Mouse (Mus musculus) lung, embryonic 14.5 days (tissue): ENCODE results near the gene Med27. TPM values are rescaled to one million over a fixed set of nuclear protein-coding genes. Genes with fewer than 3 reads are reported as not detected.

ENCODE experiments used
- ATAC-seq: fragments of 200-750 bp; cut with Nextera tagmentation; 2 replicates; pipeline ENCODE4 v1.8.0; 2017; ENCODE audit warnings: mild to moderate bottlenecking, moderate TSS enrichment, moderate library complexity; ENCODE audit not compliant: insufficient read depth
- DNase-seq: peaks from one replicate; pipeline ENCODE4 v3.0.0-alpha.2; 2015
- H3K27ac ChIP-seq: fragments of 300-500 bp; sonication (generic); 2 replicates; pipeline ENCODE4 v1.5.1; 2014; ENCODE audit warnings: low read depth, mild to moderate bottlenecking, moderate library complexity
- H3K27me3 ChIP-seq: fragments of 300-500 bp; sonication (generic); 2 replicates; pipeline ENCODE4 v1.6.1; 2014; ENCODE audit warnings: low read length, control low read depth; ENCODE audit not compliant: insufficient read depth
- H3K36me3 ChIP-seq: fragments of 300-500 bp; sonication (generic); 2 replicates; pipeline ENCODE4 v1.6.1; 2014; ENCODE audit warnings: control low read depth; ENCODE audit not compliant: insufficient read depth
- H3K4me1 ChIP-seq: fragments of 300-500 bp; sonication (generic); 2 replicates; pipeline ENCODE4 v1.6.1; 2014; ENCODE audit warnings: antibody characterized with exemption, control low read depth; ENCODE audit not compliant: insufficient read depth
- H3K4me2 ChIP-seq: fragments of 300-500 bp; sonication (generic); 2 replicates; pipeline ENCODE4 v1.6.1; 2014; ENCODE audit warnings: mild to moderate bottlenecking
- H3K4me3 ChIP-seq: fragments of 300-500 bp; sonication (generic); 2 replicates; pipeline ENCODE4 v1.5.1; 2014; ENCODE audit warnings: low read depth, low read length
- H3K9ac ChIP-seq: fragments of 300-500 bp; sonication (generic); 2 replicates; pipeline ENCODE4 v1.6.1; 2014
- H3K9me3 ChIP-seq: fragments of 300-500 bp; sonication (generic); 2 replicates; pipeline ENCODE4 v1.6.1; 2016; ENCODE audit warnings: low read depth, low read length, control low read depth
- CTCF ChIP-seq: IDR thresholded peaks from 2 replicates; pipeline ENCODE4 v1.5.1; 2016; ENCODE audit warnings: antibody characterized with exemption, low read depth
- WGBS: fragments of 180-500 bp; shearing (Covaris S2); extraction: QIAGEN DNeasy Blood & Tissue Kit; methylation state at CpG from one replicate; pipeline ENCODE4 v1.1.7; 2014; 5-methylcytosine and 5-hydroxymethylcytosine counted together
- polyA plus RNA-seq: library from polyadenylated mRNA; unstranded; fragments of >200 nt; fragmentation: Nextera tagmentation; extraction: Ambion mirVana; gene quantifications from 2 replicates; pipeline ENCODE4 v1.2.1, GENCODE M21; 2014

The Med27 gene
- polyA plus RNA-seq, 1 experiment from 2014 or later = 53.0 TPM

DNA sequence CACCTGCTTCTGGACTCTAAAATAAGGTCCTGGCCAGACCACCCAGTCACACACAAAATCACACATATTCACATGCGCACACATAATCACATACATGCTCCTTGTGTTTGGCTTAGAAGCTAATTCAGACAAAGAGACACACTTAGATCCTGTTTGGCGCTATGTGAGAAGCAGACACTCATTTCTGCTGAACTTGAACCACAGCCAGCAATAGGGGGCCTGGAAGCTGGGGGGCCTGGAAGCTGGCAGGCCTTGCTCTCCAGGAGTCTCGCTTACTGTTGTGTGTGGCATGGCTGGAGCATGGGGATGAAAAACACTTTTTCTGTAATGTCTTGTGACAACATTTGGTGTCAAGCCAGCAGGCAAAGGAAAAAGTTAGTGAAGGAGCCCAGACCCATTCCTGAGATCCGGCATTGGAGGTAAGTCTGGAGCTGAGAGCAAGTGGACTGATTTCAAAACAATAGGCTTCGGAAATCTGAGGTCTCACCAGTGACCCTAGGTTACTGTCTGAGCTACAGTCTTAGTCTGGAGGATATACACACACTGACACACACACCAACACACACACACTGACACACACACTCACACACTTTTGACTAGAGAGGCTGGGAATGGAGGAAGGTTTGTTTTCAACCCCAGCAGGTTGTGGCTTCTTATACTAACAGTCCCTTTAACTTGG, 189.1 kb downstream of the Med27 start:
- no peak overlapping the region for H3K27ac ChIP-seq
- H3K27me3 ChIP-seq = no peaks in the 10 kb centered on the region
- no peak for TF ChIP-seq CTCF
- H3K9ac ChIP-seq = no peak overlapping the region
- H3K36me3 ChIP-seq = no peaks in the 10 kb centered on the region
- no peak overlapping the region for H3K4me3 ChIP-seq
- no peaks in the 10 kb centered on the region for H3K9me3 ChIP-seq
- no peak overlapping the region for H3K4me2 ChIP-seq
- H3K4me1 ChIP-seq = no peaks in the 10 kb centered on the region
- DNase-seq = no peak
- WGBS = 66% methylated on average over 5 of the region's 5 CpGs
- ATAC-seq = no peak

GRCm38 (mm10) chr2:29536481-29536880, 189.9 kb downstream of the Med27 start:
- H3K27ac ChIP-seq = no peak overlapping the region
- H3K36me3 ChIP-seq = no peaks in the 10 kb centered on the region
- no peak overlapping the region for H3K9ac ChIP-seq
- H3K4me3 ChIP-seq = no peak overlapping the region
- ATAC-seq (no peak), DNase-seq (peak; percentile 23)
- no peaks in the 10 kb centered on the region for H3K27me3 ChIP-seq
- H3K4me1 ChIP-seq = no peaks in the 10 kb centered on the region
- TF ChIP-seq CTCF = no peak
- no peaks in the 10 kb centered on the region for H3K9me3 ChIP-seq
- 78% methylated on average over 9 of the region's 9 CpGs for WGBS
- H3K4me2 ChIP-seq = no peak overlapping the region

GRCm38 (mm10) chr2:29537334-29537733, 190.7 kb downstream of the Med27 start:
- Histone ChIP-seq H3K4me1 (no peaks in the 10 kb centered on the region), H3K4me2 (no peak overlapping the region), H3K36me3 (no peaks in the 10 kb centered on the region), H3K4me3 (no peak overlapping the region), H3K27ac (no peak overlapping the region), H3K9me3 (no peaks in the 10 kb centered on the region), H3K27me3 (no peaks in the 10 kb centered on the region), H3K9ac (no peak overlapping the region)
- ATAC-seq (no peak), DNase-seq (no peak)
- TF ChIP-seq CTCF = peak; percentile 44
- 78% methylated on average over 8 of the region's 8 CpGs for WGBS

DNA sequence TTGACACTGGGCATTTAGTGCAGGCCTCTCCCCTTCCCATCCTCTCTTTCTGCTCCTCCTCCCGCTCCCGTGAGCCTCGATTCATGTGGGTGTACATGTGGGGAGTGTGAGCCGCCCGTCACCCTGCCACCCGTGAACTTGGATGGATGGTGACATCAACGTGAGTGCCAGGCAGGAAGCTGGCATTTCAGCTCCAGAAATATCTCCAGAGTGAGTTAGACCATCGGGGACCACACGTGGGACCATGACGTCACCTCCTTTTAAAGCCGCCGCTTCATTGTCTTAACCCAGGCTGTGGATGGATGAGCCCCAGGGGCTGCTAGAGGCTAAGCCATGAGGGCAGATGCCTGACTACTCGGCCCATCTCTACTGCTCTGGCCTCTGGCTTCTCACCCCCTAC, 195.4 kb downstream of the Med27 start:
- no peaks in the 10 kb centered on the region; the same call in 1 of the 2 replicates for H3K4me1 ChIP-seq
- no peak for ATAC-seq
- no peak overlapping the region for H3K9ac ChIP-seq
- H3K27me3 ChIP-seq = no peaks in the 10 kb centered on the region
- no peaks in the 10 kb centered on the region for H3K36me3 ChIP-seq
- no peaks in the 10 kb centered on the region for H3K9me3 ChIP-seq
- 63% methylated on average over 12 of the region's 13 CpGs for WGBS
- no peak for TF ChIP-seq CTCF
- H3K4me3 ChIP-seq = no peak overlapping the region
- no peak overlapping the region for H3K4me2 ChIP-seq
- DNase-seq = peak; percentile 17
- H3K27ac ChIP-seq = no peak overlapping the region

- no peak overlapping the region for H3K27ac ChIP-seq
- no peak overlapping the region for H3K4me2 ChIP-seq
- ATAC-seq (no peak), DNase-seq (no peak)
- no peak overlapping the region for H3K9ac ChIP-seq
- H3K9me3 ChIP-seq = no peaks in the 10 kb centered on the region
- H3K27me3 ChIP-seq = no peaks in the 10 kb centered on the region
- no peak for TF ChIP-seq CTCF
- no peak overlapping the region for H3K4me3 ChIP-seq
- WGBS = 24% methylated on average over 12 of the region's 12 CpGs
- H3K36me3 ChIP-seq = no peaks in the 10 kb centered on the region
- H3K4me1 ChIP-seq = no peaks in the 10 kb centered on the region; the same call in 1 of the 2 replicates
Measured at GRCm38 (mm10) chr2:29546571-29546970, 200.0 kb downstream of the Med27 start.

DNA sequence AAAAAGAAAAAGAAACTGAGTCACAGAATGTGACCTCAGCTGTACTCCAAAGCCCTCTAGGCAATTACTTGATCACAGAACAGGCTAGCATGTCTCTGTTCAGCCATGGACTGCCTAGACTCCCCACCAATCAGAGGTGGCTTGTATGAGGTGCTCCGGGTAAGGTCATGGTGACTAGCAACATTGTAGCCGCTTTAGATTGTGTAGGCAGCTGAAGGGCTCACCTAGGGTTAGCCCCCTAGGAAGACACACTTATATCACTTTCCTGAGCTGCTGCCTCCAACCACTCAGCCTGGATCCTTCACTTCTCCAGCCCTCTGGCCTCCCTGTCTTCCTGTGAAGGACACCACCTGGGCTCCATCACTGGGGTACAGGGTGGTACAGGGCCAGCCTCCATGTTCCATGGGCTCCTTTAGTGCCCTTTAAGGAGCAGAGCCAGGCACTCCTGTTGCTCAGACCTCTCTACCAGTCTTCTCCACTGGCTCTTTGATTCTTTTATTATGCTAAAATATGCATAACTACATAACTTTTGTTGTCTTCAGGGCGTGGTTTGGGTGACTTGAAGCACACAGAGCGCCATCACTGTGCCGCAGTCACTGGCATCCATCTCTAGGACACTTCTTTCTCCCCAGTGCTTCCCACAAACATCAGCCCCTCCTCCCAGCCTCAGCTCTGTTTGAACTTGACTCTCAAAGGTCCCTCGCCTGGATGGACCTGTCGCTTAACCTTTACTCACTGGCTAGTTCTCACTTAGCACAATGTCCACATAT, 205.4 kb downstream of the Med27 start:
- 71% methylated on average over 7 of the region's 7 CpGs for WGBS
- Histone ChIP-seq H3K4me1 (no peaks in the 10 kb centered on the region), H3K27me3 (no peaks in the 10 kb centered on the region), H3K36me3 (no peaks in the 10 kb centered on the region), H3K27ac (no peak overlapping the region), H3K4me3 (no peak overlapping the region), H3K4me2 (no peak overlapping the region), H3K9me3 (no peaks in the 10 kb centered on the region), H3K9ac (no peak overlapping the region)
- DNase-seq (no peak), ATAC-seq (no peak)
- TF ChIP-seq CTCF = no peak

- H3K9ac ChIP-seq = no peak overlapping the region
- H3K9me3 ChIP-seq = no peaks in the 10 kb centered on the region
- no peak overlapping the region for H3K27ac ChIP-seq
- DNase-seq = peak; percentile 73
- peak; percentile 76 for TF ChIP-seq CTCF
- H3K36me3 ChIP-seq = no peaks in the 10 kb centered on the region
- WGBS = 63% methylated on average over 4 of the region's 4 CpGs
- no peaks in the 10 kb centered on the region for H3K27me3 ChIP-seq
- no peaks in the 10 kb centered on the region for H3K4me1 ChIP-seq
- no peak for ATAC-seq
- H3K4me2 ChIP-seq = no peak overlapping the region
- no peak overlapping the region for H3K4me3 ChIP-seq
Measured at GRCm38 (mm10) chr2:29553945-29554634, 207.5 kb downstream of the Med27 start.
